Mouse (Mus musculus) erythroblast, adult 5-6 weeks (primary cell): ENCODE data around the gene Gbp7. TPM values are rescaled to one million over a fixed set of nuclear protein-coding genes. Genes with fewer than 3 reads are reported as not detected.
A peak's percentile ranks its signal among the peaks of the same experiment; 100 is the strongest.
"Not testable (repeated sequence)": the region's sequence is repeated elsewhere in the genome, so short reads cannot be mapped to it uniquely, and the experiment has no call there.

ENCODE experiments used
- ATAC-seq: replicated peaks from 2 replicates; pipeline ENCODE4 v1.8.0; 2016; ENCODE audit warnings: moderate number of reproducible peaks, mild to moderate bottlenecking, moderate TSS enrichment, inconsistent platforms; ENCODE audit not compliant: poor library complexity, low FRiP score, severe bottlenecking
- total RNA-seq, 2 experiments: library from RNA; stranded (forward) in 1 of 2; stranded (reverse) in 1 of 2; fragments of 150-400 nt in 1 of 2; fragments of 200-764, 138-1000 nt in 1 of 2; gene quantifications; 2 replicates each; pipeline versions ENCODE4 v1.2.3 to v1.2.4; 2015 to 2017; ENCODE audit warnings: low replicate concordance in 2 of 2

The Gbp7 gene
- 12.1 and 18.2 TPM in 2 replicates for total RNA-seq (2015; ENCODE audit: low replicate concordance)
- 10.6 and 13.0 TPM in 2 replicates for total RNA-seq (2017; ENCODE audit: low replicate concordance)

GRCm38 (mm10) chr3:142530087-142530953 lies at the start of gene Gbp7:
Gene Gbp7, plus strand, starts transcription at chr3:142530342.
- ATAC-seq, result peak; percentile 68

GRCm38 (mm10) chr3:142490465-142490864 lies 39.7 kb upstream of the Gbp7 start:
- peak; percentile 68 for ATAC-seq

GRCm38 (mm10) chr3:142493536-142494061 lies 36.5 kb upstream of the Gbp7 start, which contains the start of gene Gbp5:
Gene Gbp5, plus strand, starts transcription at chr3:142493978.
- 0 out of 2 replicates have a peak, but pooled peaks have one; percentile 55 for ATAC-seq

DNA sequence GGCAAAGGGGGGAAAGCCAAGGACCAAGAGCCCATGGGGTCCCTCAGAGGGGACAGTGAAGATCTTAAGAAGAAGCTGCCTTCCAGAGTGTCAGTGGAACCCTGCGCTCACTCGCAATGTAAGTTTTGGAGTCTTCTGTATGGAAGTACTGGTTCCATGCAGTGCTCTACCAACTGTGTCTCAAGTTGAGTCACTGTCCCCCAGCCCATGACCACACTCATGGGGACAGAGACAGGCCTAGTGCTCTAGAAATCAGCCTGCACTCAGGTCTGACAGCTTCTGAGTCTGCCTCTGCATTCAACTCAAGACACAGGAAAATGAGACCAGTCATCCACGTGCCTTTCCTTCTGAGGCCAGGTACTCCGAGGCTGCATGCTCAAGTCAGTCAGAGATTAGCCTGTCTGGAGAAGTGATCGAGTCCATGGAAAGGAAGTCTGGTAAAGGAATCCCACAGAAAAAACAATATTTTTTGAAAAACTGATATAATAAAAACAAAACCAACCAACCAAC lies 34.9 kb upstream of the Gbp7 start:
- ATAC-seq, result no peak

GRCm38 (mm10) chr3:142496113-142497101 lies 33.7 kb upstream of the Gbp7 start:
- ATAC-seq, result no peak

GRCm38 (mm10) chr3:142497123-142497841 lies 32.9 kb upstream of the Gbp7 start:
- no peak for ATAC-seq

GRCm38 (mm10) chr3:142498941-142499340 lies 31.2 kb upstream of the Gbp7 start:
- no peak for ATAC-seq

DNA sequence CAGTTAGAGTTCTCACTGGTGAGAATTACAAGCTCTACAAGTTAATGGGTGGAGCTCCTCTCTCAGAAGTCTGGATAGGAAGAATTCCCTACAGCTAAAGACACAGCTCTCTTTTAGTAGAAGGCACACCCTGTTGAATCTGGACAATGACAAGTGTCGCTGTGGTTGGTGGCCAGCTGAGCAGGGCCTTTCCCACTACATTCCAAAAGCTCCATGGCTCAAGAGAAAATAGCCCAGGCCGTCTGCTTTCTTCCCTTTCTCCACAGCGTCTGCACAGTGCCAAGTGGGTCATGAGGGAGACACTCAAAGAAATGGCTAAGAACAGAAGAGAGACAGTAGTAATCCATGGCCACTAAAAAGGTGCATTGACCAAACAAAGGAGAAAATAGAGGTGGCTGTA lies 2.0 kb upstream of the Gbp7 start:
- no peak for ATAC-seq

DNA sequence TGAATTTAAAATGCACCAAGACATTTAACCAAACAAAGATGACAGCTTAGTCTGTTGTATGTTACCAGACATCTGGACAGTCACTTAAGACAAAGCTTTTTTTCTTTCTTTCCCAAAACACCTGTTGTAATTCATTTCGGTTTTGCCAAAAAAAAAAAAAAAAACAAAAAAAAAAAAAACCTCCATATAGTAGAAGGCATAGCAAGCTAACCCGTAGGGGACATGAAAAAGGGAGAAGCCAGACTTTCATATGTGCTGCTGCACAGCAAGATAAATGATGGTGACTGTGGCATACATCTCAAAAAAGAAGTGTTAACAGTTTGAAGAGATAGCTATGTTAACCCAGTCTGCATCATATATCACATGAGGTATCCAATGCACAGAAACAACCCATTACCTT lies 545 bp upstream of the Gbp7 start:
- ATAC-seq, result no peak

DNA sequence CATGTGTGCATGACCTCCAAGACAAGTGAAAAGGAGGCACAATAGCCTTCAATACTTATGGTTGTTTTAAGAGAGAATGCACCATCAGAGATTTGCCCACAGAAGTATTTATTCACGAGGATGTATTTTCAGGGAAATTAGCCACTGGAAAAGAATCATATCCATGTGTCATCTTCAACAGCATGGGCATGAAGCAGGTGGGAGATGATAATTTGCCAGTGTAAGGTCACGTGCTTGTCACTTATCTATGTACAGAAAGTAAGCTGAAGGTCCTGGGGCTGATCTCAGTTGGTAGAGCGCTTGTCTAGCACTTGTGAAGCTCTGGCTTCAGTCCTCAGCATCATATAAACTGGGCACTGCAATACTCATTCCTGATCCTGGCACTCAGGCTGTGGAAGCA lies 1.5 kb downstream of the Gbp7 start:
- peak; percentile 70 for ATAC-seq

- ATAC-seq, result no peak
These were observed 3.0 kb downstream of the Gbp7 start for GRCm38 (mm10) chr3:142533185-142533584.

DNA sequence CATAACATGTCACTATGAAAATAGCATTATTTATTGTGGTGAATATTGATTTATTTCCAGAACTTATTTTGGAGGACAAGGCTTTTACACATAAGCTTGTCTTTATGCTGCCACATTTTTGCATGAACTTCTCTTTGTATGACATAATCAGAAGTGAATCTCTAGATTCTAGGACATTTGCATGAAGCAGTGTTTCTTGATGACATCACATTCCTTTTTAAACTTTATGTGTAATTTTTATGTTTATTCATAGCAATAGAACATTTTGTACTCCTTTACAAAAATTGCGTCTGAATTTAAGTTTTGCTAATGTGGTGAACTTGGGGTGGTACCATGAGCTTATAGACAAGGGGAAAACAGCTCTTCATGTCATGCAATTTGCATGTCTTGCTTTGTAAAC lies 5.5 kb downstream of the Gbp7 start:
- no peak for ATAC-seq

DNA sequence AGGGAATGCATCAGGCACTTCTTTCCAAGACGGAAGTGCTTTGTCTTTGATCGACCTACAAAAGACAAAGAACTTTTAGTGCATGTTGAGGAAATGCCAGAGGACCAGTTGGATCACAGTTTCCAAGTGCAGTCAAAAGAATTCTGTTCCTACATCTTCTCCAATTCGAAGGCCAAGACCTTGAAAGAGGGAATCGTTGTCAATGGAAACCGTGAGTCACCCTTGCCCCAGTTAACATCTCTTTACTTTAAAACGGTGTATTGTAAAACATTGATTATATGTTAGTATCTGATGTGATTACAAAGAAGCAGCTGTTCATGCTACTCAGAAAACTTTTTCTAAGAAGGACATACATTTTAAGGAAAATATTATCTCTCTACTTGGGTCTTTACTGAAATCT lies 11.2 kb downstream of the Gbp7 start:
- ATAC-seq, result no peak

GRCm38 (mm10) chr3:142542776-142543175 lies 12.6 kb downstream of the Gbp7 start:
- not testable (repeated sequence) for ATAC-seq

GRCm38 (mm10) chr3:142546690-142547089 lies 16.5 kb downstream of the Gbp7 start:
- ATAC-seq, result no peak

DNA sequence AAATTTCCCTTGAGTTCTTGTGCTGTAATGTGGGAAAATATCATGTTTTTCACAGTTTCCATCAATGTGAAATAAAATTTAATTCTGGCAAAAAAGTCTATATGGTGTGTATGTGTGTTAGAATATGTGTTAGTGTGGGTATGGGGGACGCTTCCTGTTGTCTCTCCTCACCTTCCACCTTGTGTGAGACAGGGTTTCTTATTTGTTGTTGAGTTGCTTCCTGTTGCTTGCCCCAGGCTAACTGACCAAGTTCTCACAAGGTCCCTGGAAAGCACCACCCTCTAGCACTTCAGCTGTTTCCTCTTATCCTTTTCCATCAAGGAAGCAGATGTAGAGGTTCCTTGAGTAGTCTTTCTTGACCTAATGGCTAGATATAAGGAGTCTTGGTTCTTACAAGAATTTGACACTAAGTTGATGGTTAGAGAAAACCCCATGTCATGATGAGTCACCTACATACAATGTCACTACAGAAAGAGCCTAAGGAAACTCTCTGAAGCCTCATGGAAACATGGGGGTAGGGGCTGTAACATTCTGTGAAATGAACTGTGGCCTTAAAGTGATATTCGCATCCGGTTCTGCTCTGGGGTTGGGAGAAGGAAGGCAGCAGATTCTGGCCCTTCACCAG lies 20.0 kb downstream of the Gbp7 start:
- no peak for ATAC-seq

GRCm38 (mm10) chr3:142554601-142555000 lies 24.5 kb downstream of the Gbp7 start:
- no peak for ATAC-seq

GRCm38 (mm10) chr3:142555623-142556022 lies 25.5 kb downstream of the Gbp7 start:
- ATAC-seq, result no peak
